Mouse (Mus musculus): ENCODE measurements around the gene Ucp2.

GRCm38 (mm10) chr7:100501027-100501843 lies 8.1 kb downstream of the Ucp2 start:
- TF ChIP-seq POLR2A (IDR thresholded peaks at IDR 0.05; ENCODE audit: extremely low read depth, insufficient read depth, low read length): no peak
- TF ChIP-seq CTCF (IDR thresholded peaks at IDR 0.05; ENCODE audit: low read depth, low read length): no peak
